Mouse (Mus musculus): Measurements from ENCODE around the gene Tent4a.

DNA sequence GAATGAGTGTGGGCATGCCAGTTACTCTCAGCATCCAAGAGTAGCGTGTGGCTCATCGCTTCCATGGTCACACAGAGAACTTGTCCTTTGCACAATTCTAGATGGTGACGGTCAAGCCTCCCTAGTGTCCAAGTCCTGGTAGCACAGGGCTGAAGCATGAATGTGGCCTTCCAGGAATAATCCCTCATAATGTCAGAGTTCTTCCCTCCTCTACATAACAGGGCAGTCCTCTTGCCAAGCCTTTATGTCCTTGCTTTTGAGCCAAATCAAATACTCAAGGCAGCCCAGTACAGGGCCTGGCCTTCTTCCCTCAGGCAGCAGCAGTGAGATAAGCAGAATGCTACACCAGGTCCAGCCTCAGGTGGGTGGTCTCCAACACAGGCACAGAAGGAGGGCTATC, 26.8 kb downstream of the Tent4a start:
- TF ChIP-seq CTCF (conservative IDR thresholded peaks at IDR 0.05; ENCODE audit: insufficient read depth, insufficient read length, low read depth, low read length) (no peak), POLR2A (IDR thresholded peaks at IDR 0.05; ENCODE audit: low read depth, low read length) (no peak)

Measured in kidney, adult 2 months (tissue).